Mouse (Mus musculus) kidney, adult 8-10 months (tissue): ENCODE data around the gene Kiz.

Experiments used
- DNase-seq, 2 experiments: peaks; one replicate each; pipeline ENCODE4 v3.0.0; 2022

Kiz gene

GRCm38 (mm10) chr2:146855599-146856039 is at the start of gene Kiz:
Gene Kiz, plus strand, starts transcription at chr2:146855864.
- DNase-seq, result peak; percentile 92 to 93

DNA sequence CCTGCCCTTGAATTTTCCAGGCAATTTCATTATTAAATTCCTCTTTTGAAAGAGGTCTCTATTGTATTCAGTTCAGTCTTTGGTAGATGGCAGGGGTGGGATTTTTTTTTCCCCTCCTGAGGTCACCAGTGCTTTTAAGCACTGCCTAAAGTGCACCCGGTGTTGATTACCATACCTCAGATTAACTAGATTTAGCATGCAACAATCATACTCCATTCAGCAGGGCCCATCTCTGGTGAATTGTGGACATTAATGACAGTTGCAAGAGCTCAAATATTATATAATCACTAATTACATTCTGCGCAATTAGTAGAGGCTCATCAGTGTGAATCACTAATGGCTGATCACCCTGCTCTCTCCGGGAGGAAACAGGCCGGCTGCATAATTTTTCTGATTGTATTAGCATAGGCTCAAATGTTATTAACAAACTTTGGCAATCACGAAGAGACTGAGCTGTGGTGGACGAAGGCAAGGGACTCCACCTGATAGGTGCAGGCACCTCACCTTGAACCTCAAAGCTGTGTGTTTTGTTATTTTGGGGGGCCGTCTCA is 45.9 kb upstream of the Kiz start:
- no peak for DNase-seq

DNA sequence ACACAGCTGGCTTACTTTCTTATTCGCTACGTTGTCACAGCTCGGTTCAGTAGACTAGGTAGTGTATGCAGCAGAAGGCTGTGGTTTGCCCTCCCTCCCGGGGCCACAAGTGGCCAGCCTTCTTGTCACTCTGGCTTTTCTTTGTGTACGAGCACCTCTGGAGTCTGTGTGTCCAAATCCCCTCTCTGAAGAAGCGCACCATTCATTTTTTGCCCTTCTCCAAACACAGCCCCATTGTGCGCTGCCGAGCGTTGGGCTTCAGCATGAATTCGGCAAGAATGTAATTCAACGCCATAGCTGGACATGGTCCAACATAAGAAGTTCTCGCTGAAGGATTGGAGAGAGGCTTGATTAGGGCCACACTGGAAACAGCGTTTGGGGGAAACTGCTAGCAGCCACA is 45.0 kb upstream of the Kiz start:
- DNase-seq, result no peak

- no peak for DNase-seq
Measured at GRCm38 (mm10) chr2:146814978-146815377, 40.7 kb upstream of the Kiz start.

DNA sequence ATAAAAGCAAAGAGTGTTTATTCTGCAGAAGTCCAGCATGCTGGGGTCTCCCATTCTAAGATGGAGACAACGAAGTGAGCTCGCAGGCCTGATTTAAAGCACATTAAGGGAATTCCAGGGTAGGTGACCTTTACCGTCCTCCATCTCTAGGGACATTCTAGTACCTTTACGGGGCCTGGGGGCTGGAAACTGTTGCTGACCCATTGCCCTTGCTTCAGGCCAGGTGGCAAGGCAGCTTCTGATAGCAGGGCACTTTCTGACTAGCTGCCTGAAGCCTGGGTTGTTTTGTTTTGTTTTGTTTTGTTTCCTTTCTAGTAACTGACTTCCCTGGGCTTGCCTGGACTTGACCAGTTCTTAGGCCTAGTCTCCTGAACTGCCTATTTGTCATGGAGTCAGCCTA is 36.6 kb upstream of the Kiz start:
- no peak for DNase-seq

DNA sequence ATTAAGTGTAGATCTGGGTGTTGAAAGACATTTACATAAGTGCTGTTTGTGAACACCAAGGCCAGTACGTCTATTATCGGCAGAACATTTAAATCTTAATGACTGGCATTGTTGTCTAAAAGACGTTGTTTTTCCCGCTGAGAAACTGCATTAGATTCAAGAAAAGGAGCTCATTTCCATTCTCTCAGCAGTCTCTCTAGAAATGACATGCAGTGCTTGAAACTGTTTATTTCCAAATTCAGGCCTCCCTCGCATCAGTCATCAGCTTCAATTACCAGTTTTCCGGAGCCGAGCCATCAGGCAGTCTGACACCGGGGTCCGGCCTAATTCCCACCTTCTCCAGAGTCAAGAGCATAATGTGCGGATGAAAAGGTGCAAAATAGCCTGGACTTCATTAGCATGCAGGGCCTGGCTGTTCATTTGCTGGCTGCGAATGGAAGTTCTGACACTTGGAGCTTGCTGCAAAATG is 32.1 kb upstream of the Kiz start:
- DNase-seq, result no peak

- no peak for DNase-seq
Measured at GRCm38 (mm10) chr2:146824043-146824442, 31.6 kb upstream of the Kiz start.

DNA sequence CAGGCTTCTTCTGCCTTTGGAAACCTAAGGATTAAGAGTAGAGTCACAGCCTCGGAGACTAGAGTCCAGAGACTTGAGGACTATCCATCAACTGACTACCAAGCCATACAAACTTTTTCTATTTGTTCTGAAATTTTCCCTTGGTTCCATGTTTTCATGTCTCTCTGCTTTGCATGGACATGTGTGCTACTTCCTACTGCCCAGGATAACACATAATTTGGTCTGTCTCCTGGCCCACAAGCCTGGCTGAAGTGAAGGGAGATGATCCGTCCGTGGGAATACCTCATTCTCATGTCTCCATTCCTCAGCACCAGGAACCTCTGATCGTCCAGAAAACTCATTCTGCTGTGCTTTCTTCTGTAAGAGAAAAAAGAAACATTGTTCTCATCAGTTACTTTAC is 27.7 kb upstream of the Kiz start:
- DNase-seq, result no peak

- DNase-seq, result no peak
Measured at GRCm38 (mm10) chr2:146833222-146834063, 22.2 kb upstream of the Kiz start.

DNA sequence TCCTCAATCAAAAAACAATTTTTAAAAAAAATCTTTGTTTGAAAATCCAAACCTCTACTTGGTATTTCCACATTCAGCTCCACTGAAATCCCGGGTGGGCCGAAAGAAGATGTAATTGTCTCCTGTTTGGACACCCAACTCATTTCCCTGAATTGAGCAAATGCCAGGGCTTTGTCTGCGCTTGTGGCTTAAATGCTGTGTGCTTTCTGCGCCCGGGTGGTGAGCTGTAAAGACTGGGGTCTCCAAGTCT is 21.7 kb upstream of the Kiz start:
- no peak for DNase-seq

DNA sequence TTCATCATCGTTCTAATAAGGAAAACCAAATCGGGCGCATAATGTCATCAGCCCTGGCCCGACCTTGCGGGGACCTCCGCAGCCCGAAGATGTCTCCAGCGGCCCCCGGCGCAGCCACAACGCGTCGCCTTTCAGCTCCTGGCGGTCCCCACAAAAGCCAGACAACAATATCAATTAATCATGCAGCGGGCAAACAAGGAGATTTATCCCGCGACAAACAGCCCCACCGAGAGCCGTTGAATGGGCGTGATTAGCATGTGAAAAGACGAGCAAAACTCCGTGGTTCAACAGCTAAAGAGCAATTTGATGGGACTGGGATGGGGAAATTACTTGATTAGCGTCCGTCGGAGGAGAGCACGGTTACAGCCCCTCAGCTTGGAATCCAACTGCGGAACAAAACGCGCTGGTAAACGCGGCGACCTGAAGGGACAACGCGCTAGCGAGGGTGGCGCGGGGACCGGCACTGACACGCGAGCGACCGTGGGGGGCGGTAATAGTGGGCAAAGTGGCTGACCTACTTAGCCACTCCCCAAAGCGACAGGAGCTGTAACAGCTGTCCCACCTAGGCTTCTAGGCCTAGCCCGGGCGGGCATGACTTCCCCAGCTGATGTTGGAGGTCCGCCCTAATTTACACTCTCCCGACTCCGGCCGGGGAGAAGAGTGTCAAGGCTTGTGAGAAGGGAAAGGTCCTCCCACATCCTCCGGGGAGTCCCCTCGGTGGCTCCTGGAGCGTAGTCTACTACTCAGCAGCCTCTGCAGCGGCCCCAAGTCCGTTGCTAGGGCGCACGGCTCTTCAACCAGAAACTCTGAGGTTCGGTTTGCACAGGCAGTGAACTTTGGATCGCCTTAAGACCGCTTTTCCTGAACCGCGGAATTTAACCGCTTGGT is 21.1 kb upstream of the Kiz start:
- peak; percentile 23 to 35 for DNase-seq

- no peak for DNase-seq
Measured at GRCm38 (mm10) chr2:146835241-146835990, 20.2 kb upstream of the Kiz start.

GRCm38 (mm10) chr2:146836246-146836645 is 19.4 kb upstream of the Kiz start:
- DNase-seq, result no peak

GRCm38 (mm10) chr2:146836871-146837550 is 18.7 kb upstream of the Kiz start:
- DNase-seq, result no peak

DNA sequence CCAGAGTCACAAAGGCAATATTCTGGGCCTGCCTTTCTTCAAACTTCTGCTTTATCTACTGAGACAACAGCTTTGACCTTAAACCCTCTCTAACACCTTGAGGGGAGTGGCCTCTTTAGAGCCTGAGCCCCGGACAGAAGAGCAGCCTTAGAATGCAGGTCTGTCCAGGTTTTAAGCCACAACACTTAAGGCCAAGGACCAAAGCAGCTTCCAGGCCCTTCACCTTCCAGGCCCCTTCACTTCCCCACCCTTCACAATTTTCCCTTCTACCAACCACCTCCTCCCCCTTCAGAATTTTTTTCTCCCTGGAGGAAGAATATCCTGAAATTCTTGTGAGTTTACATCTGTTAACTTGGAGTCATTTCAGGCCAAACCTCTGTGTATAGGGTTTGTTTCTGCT is 18.0 kb upstream of the Kiz start:
- DNase-seq, result no peak

- no peak for DNase-seq
Measured at GRCm38 (mm10) chr2:146838596-146839302, 16.9 kb upstream of the Kiz start.

DNA sequence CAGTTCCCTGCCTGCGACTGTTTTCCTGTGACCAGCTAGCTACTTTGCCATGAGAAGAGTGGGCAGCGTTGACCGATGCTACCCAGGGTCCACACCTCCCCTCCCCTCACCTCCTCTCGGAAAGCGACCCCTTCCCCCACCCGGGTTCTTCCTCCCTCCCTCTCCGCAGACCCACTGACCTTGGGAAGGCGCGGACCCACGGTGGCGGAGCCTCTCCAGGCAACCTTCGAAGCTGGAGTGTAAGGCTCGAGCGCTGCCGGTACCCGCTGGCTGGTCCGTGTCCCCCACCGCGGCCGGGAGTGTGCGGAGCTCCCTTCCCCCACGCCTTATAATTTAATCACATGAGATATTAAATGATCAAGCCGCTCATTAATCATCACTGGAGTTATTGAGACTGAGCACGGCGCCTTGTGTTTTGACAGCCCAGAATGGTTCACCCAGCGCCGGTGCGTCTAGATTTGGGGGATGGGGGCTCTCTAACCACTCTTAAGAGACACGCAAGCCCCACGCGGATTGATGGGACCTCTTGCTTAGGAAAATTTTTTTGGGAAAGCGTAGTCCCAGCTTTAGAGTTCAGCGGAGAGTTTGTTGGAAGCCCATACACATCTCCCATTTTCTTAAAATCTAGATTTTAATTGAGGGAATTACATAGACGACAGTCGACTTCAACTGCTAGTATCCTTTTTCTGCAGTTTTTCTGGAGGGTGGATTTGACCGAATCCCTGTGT is 16.2 kb upstream of the Kiz start:
- DNase-seq, result no peak

- DNase-seq, result no peak
Measured at GRCm38 (mm10) chr2:146847863-146848262, 7.8 kb upstream of the Kiz start.

GRCm38 (mm10) chr2:146856120-146856519 is 456 bp downstream of the Kiz start:
- no peak for DNase-seq

DNA sequence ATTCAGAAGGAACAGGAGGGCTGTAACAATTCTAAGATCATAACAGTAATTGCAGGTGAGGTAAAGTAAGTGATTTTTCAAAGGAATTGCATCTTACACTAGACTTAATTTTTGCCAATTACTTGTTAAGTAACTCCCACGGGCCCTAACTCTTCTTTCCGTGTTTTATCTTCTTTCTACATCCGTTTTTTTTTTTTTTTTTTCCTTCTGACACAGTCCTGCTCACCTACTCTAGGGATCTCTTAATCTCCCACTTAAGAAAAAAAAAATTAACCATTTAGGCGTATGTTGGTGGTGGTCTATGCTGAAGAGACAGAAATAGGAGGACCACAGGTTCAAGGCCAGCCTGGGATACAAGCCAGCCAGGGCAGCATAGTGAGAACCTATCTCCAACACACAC is 1.2 kb downstream of the Kiz start:
- no peak for DNase-seq

- DNase-seq, result peak; percentile 15 to 19
Measured at GRCm38 (mm10) chr2:146865781-146866180, 10.1 kb downstream of the Kiz start.
